Mouse (Mus musculus) lung, postnatal 0 days (tissue): Measurements from ENCODE around the gene Dennd6a.

Experiments used
- CTCF ChIP-seq: IDR thresholded peaks from 2 replicates; pipeline ENCODE4 v1.5.1; 2016; ENCODE audit warnings: antibody characterized with exemption, mild to moderate bottlenecking
- EP300 ChIP-seq: IDR thresholded peaks from 2 replicates; pipeline ENCODE4 v1.6.1; 2016; ENCODE audit warnings: antibody characterized with exemption, mild to moderate bottlenecking, control low read depth

DNA sequence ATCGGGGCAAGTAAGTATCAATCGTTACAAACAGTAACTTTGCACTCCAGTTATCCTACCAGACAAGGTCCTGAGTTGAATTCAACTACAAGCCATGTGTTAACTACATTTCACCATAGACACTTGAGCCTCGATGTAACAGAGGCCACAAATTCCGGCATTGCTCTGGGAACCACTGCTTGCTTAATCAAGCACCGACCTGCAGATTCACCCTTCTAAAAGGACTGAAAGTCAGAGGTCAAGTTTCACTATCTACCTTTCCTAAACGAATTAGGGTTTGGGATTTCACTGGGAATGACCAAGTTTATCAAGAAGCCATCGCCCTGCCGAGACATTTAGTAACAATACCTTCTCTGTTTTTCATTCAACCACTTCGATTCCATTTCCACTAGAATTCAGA, 40.9 kb upstream of the Dennd6a start:
- TF ChIP-seq CTCF (no peak), EP300 (no peak)
